Mouse (Mus musculus): ENCODE measurements around the gene Mdfi. TPM values are rescaled to one million over a fixed set of nuclear protein-coding genes. Genes with fewer than 3 reads are reported as not detected.

Mdfi gene
- polyA plus RNA-seq, 1 experiment, result 36.2 TPM

DNA sequence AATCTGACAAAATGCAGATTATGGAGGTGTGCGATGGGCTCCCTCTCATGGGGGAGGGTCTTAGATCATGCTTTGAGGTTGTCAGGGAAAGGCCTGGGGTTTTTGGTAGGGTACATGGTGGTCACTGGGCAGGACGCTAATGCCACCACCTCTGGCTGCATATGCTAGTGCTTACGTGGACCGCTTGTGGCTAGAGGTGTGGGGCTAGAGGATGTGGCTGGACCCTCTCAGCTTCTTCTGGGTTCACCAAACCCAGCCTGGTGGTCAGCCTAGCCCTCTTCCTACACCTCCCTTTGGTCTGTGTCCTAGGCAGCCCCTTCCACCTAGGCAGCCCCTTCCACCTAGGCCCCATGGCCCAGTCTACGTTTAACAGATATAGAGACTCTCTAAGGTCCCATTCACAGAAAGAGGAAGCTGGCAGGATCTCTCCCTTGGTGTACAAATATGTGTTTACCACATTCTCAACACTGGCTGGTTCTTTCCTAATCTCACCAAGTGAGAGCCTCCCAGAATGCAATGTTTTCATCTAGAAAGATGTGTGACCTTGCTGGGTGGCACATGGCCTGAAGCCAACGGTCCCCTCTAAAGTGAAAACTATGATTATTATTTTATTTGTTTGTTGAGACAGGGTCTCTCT is 68.0 kb downstream of the Mdfi start:
- DNase-seq (ENCODE audit: low spot score), result no peak

DNA sequence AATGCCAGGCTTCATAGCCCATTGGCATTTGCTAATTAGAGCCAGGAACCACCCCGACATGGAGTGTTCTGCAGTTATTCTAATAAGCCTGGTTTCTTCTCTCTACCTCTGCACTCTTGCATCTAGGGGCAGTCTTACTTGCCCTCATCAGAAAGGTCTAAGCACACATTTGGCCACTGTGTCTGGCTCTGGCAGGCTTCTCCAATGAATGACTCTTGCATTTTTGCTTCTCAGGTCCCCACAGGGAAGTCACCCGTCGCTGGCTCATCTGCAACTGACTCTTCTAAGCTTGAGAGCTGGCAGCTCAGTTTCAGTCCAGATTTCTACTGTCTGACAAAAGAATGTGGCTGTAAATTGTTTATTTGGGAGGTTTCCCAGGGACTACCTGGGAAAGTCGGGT is 68.5 kb downstream of the Mdfi start:
- DNase-seq (ENCODE audit: low spot score), result no peak

Other genes starting within 250 kb of the Mdfi start
- 15.3 and 15.5 TPM in 2 replicates for gene Bysl, start 223.2 kb downstream of the Mdfi start, polyA plus RNA-seq (2012; rRNA removed)
- gene Med20, start 223.1 kb downstream of the Mdfi start, polyA plus RNA-seq (2012; rRNA removed), result 33.7 and 48.5 TPM in 2 replicates
- 0.76 and 0.96 TPM in 2 replicates for gene Gm20517, start 223.1 kb downstream of the Mdfi start, polyA plus RNA-seq (2012; rRNA removed)
- gene Usp49, start 204.0 kb downstream of the Mdfi start, polyA plus RNA-seq (2012; rRNA removed), result 6.5 and 7.6 TPM in 2 replicates
- 110 and 111 TPM in 2 replicates for gene Tomm6, start 146.3 kb downstream of the Mdfi start, polyA plus RNA-seq (2012; rRNA removed)
- gene Frs3, start 145.7 kb downstream of the Mdfi start, polyA plus RNA-seq (2012; rRNA removed), result 8.1 and 10.1 TPM in 2 replicates
- 1.2 and 1.9 TPM in 2 replicates for gene Gm21981, start 140.2 kb downstream of the Mdfi start, polyA plus RNA-seq (2012; rRNA removed)
- gene Prickle4, start 140.0 kb downstream of the Mdfi start, polyA plus RNA-seq (2012; rRNA removed), result 1.4 and 1.5 TPM in 2 replicates
- 0.09 TPM in 1 of 2 replicates, not detected in the other for gene Pgc, start 107.8 kb downstream of the Mdfi start, polyA plus RNA-seq (2012; rRNA removed)
- gene Tfeb, start 97.7 kb downstream of the Mdfi start, polyA plus RNA-seq (2012; rRNA removed), result 14.5 and 20.3 TPM in 2 replicates
- gene Foxp4, start 90.0 kb upstream of the Mdfi start, polyA plus RNA-seq (2012; rRNA removed), result 23.6 and 36.5 TPM in 2 replicates
- not detected in 2 replicates for gene 1700122O11Rik, start 203.6 kb upstream of the Mdfi start, polyA plus RNA-seq (2012; rRNA removed)

Data from urinary bladder, adult 2 months (tissue).